Mouse (Mus musculus): Measurements from ENCODE around the gene Camk2g. TPM values are rescaled to one million over a fixed set of nuclear protein-coding genes. Genes with fewer than 3 reads are reported as not detected.

The Camk2g gene
- total RNA-seq (2021), result 10 to 100 TPM; 51.4 to 67.7 TPM
- 41.7 and 42.8 TPM in 2 replicates for polyA plus RNA-seq (2012; rRNA removed)
- long read RNA-seq, transcript Camk2g-203 (19 exons, 3,564 nt), result major isoform, 5 of 19 reads
- long read RNA-seq, transcript Camk2g-202 (20 exons, 3,604 nt), result major isoform, 5 of 19 reads
- long read RNA-seq, partial matches to known transcripts, result 2 of 19 reads
- long read RNA-seq, other reads (novel, unspliced or antisense), result 7 of 19 reads

GRCm38 (mm10) chr14:20793758-20794531 lies at the start of gene Camk2g:
Camk2g (minus strand) TSS chr14:20794088.
- DNase-seq, result peak; percentile 93

GRCm38 (mm10) chr14:20842629-20843028 lies 48.7 kb upstream of the Camk2g start:
- DNase-seq, result no peak

DNA sequence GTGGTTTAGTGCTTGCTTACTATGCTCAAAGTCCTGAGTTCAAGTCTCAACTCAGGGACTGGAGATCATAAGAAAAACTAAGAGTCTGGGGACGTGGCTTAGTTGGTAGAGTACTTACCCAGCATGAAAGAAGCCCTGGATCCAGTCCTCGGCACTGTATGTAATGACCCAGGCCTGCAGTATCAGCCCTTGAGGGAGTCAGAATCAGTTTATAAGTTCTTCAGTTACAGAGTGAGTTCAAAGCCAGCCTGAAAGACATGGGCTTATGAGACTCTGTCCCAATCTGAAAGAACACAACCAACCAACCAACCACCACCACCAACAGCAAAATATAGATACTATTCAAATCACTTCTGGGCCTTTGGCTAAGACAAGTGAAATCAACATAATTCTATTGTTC lies 47.6 kb upstream of the Camk2g start:
- DNase-seq, result no peak

DNA sequence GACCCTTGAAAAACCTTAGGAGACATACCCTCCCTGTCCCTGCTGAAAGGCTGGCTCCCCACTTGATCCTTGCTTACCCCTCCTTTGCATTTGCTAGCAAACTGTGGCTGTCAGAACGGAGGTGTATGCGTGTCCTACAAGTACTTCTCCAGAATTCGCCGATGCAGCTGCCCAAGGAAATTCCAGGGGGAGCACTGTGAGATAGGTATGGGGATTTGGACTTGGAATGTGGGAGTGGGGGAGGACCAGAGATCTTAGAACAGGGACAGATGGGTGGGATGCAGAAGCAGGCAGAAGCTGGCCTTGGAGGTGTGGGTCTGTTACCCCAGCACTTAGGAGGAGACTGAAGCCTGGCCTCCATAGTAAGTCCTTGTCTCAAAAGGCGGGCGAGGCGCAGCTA lies 43.8 kb upstream of the Camk2g start:
- DNase-seq, result no peak

- DNase-seq, result no peak
These were observed 43.1 kb upstream of the Camk2g start for GRCm38 (mm10) chr14:20836905-20837376.

DNA sequence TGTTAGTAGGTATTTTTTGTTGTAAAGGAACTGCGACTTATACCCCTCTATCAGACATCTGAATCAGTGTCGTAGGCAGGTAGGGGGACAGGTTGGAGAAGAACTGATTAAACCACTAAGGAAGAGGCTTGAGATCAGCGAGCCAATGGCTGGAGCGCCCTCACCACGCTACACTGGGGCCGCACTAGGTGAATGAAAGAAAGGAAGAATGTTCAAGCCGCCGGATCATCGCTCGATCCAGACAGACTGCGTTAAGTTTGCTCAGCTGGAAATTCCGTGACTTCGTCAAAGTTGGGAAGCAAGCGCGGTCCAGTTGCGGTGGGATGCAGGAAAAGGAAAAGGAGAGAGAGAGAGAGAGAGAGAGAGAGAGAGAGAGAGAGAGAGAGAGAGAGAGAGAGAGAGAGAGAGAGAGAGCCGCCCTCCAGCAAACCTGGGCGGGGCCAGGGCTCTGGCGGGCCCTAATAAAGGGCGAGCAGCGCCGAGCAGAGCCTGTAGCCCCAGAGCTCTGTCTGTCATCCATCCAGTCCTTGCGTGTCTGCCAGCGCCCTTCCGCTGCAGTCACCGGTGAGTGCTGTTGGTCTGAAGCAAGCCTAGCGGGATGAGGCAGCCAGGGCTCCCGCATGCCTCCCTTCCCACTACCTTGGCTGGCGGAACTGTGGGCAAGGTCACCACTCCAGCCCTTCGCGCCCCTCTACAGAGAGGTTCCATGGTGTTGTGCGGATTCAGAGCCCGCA lies 42.5 kb upstream of the Camk2g start, which contains the start of gene Plau:
Gene Plau (plus strand): TSS at position 490 of the 734 bp plus-strand sequence.
- DNase-seq, result peak; percentile 89

- no peak for DNase-seq
These were observed 40.2 kb upstream of the Camk2g start for GRCm38 (mm10) chr14:20834136-20834535.

DNA sequence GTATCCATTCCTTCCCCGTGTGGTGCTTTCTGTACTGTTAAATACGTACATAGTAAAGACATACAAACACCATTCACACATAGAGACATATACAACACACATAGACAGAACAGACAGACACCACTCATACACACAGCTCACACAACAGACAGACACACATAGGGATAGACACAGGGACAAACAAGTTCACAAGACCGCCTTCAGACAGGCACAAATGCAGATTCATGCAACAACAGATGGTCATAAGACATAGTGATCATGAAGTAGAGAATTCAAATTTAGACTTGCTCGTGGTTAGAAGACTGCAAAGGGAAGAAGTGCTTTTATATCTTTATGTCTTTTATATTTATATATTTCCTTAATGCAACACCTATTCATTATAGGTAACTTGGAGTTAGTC lies 39.6 kb upstream of the Camk2g start:
- no peak for DNase-seq

DNA sequence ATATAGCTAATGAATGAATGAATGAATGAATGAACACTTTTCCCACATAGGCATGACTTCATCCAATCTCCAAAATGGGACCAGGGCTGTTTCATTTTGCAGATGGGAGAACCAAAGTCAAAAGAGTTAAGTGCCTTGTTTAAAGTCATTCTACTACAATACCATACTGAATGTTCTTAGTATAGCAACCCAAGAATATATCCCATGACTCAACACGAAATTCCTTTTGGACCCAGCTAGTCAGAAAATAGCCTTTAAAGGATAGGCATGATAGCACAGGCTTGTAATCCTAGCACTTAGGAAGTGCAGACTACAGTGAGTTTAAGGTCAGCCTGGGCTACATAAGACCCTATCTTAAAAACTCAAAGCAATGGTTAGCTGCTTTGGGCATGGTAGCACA lies 38.0 kb upstream of the Camk2g start:
- DNase-seq, result no peak

DNA sequence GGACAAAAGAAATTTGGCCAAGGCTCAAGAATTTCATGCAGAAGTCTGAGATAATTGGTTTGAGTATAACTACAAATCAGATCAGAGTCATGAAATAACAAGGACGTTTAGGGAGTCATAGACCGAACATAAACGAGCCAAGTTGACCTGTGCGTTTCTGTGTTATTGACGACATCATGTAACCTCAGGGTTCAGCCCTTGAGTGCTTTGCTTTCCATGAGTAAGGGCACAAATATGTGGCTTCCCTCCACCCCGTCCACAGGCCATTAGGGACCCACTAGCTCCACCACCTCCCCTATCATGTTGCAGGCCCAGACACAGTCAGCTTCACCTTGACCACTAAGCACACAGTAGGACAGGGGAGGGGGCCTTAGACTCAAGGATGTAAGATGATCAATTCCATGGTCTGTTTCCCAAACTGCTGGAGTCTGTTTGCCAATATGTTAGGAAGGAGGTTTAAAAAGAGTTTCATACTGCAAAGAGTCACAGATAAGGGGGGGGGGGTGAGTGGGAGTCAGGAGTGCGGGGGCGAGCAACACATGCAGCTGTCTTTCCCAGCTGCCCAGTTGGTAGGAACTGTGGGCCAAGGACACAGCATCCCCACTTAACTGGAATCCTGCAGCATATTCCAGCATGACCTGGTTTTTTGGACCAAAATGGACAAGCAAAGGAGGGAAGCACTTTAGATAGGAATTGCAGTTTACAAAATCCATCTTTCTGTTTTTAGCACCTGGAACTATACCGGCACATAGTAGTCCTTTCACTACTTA lies 37.4 kb upstream of the Camk2g start:
- DNase-seq, result peak; percentile 53

DNA sequence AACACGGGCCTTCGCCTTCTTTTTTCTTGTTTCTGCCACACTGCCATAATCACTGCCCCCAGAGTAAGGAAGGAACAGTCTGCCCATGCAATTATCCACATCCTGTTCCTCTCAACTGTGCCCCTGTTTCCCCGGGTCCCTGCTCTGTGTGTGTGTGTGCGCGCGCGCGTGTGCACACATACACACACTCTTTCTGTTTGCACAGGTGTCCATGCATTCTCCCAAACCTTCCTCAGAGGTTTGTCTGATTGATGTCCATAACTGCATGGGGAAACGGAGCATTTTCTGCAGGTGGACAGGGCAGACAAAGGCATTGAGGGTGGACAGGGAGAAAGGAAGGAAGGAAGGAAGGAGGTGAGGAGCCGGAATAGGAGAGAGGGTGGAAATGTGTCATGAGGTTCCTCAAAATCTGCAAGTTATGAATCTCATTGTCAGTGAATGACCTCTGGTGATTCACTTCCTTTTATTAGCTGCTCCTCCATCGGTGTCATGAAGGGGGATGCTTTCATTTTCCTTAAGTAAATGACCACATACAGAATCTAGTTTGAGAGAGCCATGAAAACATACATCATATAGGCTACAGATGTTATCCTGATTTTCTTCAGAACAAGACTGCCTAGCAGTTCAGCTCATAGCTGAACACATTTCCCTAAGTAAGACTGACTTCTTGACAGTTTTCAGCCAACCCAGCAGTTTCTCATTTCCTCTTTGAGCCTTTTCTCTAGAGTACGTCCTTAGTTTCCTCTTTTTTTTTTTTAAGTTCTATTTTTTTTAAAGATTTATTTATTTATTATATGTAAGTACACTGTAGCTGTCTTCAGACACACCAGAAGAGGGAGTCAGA lies 35.9 kb upstream of the Camk2g start:
- no peak for DNase-seq

- DNase-seq, result no peak
These were observed 34.6 kb upstream of the Camk2g start for GRCm38 (mm10) chr14:20828524-20828923.

DNA sequence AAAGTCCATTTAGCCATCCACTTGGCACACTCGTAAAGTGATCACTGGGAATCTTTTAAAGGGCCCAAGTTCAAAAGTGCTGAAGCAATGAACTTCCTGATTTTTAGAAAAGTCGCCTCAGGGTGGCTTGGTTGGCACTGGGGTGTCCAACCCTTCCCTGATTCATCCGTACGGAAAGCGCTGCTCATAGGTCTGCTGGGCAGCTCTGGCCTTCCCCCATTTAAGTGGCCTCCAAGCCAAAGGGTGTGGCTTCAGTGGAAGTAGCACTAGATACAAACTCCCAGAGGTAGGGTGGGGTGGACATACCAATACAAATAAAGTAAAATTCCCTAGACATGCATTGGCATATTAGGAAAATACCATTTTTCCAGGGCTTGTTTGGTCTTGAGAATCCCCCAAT lies 33.6 kb upstream of the Camk2g start:
- no peak for DNase-seq

- no peak for DNase-seq
These were observed 33.2 kb upstream of the Camk2g start for GRCm38 (mm10) chr14:20827061-20827460.

DNA sequence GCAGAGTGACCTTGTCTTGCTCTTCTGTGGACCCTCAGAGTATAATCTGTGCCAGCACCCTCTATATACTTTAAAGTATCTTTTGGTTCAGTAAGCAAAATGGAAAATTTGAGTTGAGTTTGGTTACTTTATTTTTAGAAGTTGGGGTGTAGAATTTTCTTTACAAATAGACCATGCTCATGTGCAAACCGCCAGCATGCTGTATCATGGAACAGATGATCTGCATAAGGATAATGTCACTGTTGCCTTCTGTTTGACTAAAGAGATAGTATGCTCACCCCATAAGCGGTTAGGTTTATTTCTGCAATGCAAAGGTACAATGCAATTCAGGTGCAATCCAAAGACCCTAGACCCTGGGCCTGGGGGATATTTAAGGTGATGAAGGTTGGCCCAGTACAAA lies 31.6 kb upstream of the Camk2g start:
- DNase-seq, result no peak

DNA sequence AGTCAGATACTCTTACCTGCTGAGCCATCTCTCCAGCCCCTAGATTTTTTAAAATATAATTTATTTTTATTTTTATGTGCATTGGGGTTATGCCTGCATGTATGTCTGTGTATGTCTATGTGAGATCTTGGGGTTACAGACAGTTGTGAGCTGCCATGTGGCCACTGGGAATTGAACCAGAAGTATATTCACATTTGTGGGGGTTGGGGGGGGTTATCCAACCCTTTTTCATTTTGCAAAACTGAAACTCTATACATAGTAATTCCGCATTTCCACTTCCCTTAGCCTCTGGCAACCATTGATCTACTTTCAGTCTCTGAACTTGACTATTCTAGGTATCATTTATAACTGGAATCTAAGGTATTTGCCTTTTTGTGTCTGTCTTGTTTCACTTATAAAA lies 30.6 kb upstream of the Camk2g start:
- DNase-seq, result no peak

DNA sequence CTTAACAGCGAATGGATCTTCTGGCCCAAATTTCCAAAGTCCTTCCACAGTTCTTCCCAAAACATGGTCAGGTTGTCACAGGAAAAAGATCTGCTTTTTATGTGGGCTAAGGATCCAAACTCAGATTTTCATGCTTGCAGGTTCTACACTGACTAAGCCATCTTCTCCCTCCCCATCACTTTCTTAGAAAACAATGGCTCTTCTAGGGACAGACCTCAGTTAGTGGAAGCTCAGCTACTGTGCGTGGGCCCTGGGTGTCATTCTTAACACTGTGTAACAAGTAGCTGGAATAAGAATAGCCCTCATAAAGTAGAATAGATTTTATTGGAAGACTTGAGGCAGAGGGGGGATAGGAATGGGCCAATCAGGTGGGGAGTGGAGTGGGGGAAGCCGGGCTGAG lies 21.6 kb upstream of the Camk2g start:
- no peak for DNase-seq

- DNase-seq, result peak; percentile 76
These were observed 18.0 kb upstream of the Camk2g start for GRCm38 (mm10) chr14:20811779-20812406.

DNA sequence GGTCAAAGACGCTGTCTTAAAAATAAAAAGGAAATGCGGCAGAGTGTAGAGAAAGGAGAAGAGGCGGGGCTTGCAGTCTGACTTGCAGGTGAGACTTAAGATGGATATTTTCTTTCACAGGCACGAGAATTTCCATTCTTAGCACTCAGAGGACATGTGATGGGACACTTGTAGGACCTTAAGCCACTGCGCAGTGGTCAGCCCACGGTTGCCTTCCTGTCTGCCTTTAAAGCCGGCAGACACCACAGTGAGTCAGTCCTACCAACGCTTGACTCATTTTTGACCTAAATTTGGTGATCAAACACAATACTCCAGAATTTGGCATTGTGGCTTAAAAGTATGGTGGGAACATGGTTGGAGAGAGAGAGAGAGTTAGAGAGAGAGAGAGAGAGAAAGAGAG lies 17.3 kb upstream of the Camk2g start:
- peak; percentile 44 for DNase-seq

- no peak for DNase-seq
These were observed 15.9 kb upstream of the Camk2g start for GRCm38 (mm10) chr14:20809820-20810219.

DNA sequence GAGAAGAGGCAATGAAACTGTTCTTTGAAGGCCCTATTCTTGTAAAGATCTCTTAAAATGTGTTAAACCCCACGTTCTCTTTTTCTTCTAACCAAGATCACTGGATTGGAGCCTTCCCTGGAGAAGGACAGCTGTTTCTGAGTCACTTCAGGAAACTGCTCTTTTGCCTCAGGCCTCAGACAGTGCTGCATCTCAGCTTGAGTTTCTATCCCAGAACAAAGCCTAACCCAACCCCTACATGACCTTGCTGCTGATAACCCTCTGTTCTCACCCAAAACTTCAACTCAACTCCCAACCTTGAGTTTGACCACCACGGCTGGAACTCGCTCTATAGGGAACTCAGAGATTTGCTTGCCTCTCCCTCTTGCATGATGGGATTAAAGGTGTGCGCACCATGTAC lies 15.5 kb upstream of the Camk2g start:
- DNase-seq, result no peak

Measured in adrenal gland, adult 2 months (tissue).